Mouse (Mus musculus) kidney, postnatal 0 days (tissue): Measurements from ENCODE around the gene Cux2. TPM values are rescaled to one million over a fixed set of nuclear protein-coding genes. Genes with fewer than 3 reads are reported as not detected.
A peak's percentile ranks its signal among the peaks of the same experiment; 100 is the strongest.

Experiments
- ATAC-seq: fragments of 200-750 bp; cut with Nextera tagmentation; replicated peaks from 2 replicates; pipeline ENCODE4 v1.8.0; 2017; ENCODE audit warnings: low read depth, moderate number of reproducible peaks, moderate TSS enrichment, moderate library complexity; ENCODE audit not compliant: low FRiP score
- DNase-seq: peaks from one replicate; pipeline ENCODE4 v3.0.0-alpha.2; 2016; ENCODE audit warnings: low spot score
- H3K27ac ChIP-seq: fragments of 300-500 bp; sonication (generic); 2 replicates; pipeline ENCODE4 v1.5.1; 2014; ENCODE audit warnings: mild to moderate bottlenecking
- H3K27me3 ChIP-seq: fragments of 300-500 bp; sonication (generic); 2 replicates; pipeline ENCODE4 v1.6.1; 2014; ENCODE audit warnings: low read length, mixed read lengths; ENCODE audit not compliant: insufficient read depth
- H3K36me3 ChIP-seq: fragments of 300-500 bp; sonication (generic); 2 replicates; pipeline ENCODE4 v1.6.1; 2014; ENCODE audit warnings: low read length, mixed read lengths; ENCODE audit not compliant: insufficient read depth
- H3K4me1 ChIP-seq: fragments of 300-500 bp; sonication (generic); replicated peaks from 2 replicates; pipeline ENCODE4 v1.6.1; 2014; ENCODE audit warnings: antibody characterized with exemption, low read length, mixed read lengths; ENCODE audit not compliant: insufficient read depth
- H3K4me2 ChIP-seq: fragments of 300-500 bp; sonication (generic); 2 replicates; pipeline ENCODE4 v1.6.1; 2014; ENCODE audit warnings: mild to moderate bottlenecking, low read length, moderate library complexity, mixed read lengths
- H3K4me3 ChIP-seq: fragments of 300-500 bp; sonication (generic); replicated peaks from 2 replicates; pipeline ENCODE4 v1.5.1; 2014; ENCODE audit warnings: low read depth, low read length
- H3K9ac ChIP-seq: fragments of 300-500 bp; sonication (generic); 2 replicates; pipeline ENCODE4 v1.6.1; 2014; ENCODE audit warnings: low read depth, low read length
- H3K9me3 ChIP-seq: fragments of 300-500 bp; sonication (generic); replicated peaks from 2 replicates; pipeline ENCODE4 v1.6.1; 2016; ENCODE audit warnings: low read length, inconsistent platforms, mixed read lengths
- CTCF ChIP-seq: IDR thresholded peaks from 2 replicates; pipeline ENCODE4 v1.5.1; 2016; ENCODE audit warnings: antibody characterized with exemption, low read depth, mild to moderate bottlenecking, moderate library complexity
- WGBS: fragments of 180-500 bp; shearing (Covaris S2); extraction: QIAGEN DNeasy Blood & Tissue Kit; methylation state at CpG from one replicate; pipeline ENCODE4 v1.1.7; 2014; 5-methylcytosine and 5-hydroxymethylcytosine counted together
- polyA plus RNA-seq: library from polyadenylated mRNA; unstranded; fragments of >200 nt; fragmentation: Nextera tagmentation; extraction: Ambion mirVana; gene quantifications from 2 replicates; pipeline ENCODE4 v1.2.1, GENCODE M21; 2015

Gene Cux2
- polyA plus RNA-seq, 1 experiment from 2014 or later, result 5.9 TPM

DNA sequence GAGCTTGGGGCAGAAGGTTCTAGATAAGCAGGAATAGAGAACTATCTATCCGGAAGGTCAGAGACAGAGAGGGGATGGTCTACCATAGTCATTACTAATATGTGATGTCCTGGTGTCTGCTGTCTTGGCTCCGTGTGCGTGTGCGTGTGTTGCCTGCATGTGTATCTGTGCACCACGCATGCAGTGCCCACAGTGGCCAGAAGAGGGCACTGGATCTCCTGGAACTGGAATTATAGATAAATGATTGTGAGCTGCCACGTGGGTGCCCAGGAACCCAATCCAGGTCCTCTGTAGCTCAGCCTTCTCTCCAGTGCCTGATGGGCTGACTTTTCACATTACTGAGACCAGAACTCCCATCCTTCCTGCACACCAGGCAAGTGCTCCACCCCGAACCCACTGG lies 29.9 kb upstream of the Cux2 start:
- 0 out of 2 replicates have a peak, but pooled peaks cover 8% of the 10 kb centered on the region for H3K4me1 ChIP-seq
- no peak overlapping the region for H3K27ac ChIP-seq
- DNase-seq, result no peak

GRCm38 (mm10) chr5:122077244-122077643 lies 27.3 kb upstream of the Cux2 start:
- no peaks in the 10 kb centered on the region for H3K9me3 ChIP-seq
- no peaks in the 10 kb centered on the region for H3K27me3 ChIP-seq
- H3K4me1 ChIP-seq, result 0 out of 2 replicates have a peak, but pooled peaks cover 8% of the 10 kb centered on the region
- DNase-seq (peak; percentile 61), ATAC-seq (peak; percentile 53)
- no peak overlapping the region for H3K27ac ChIP-seq
- no peak overlapping the region for H3K9ac ChIP-seq
- no peak for TF ChIP-seq CTCF
- H3K36me3 ChIP-seq, result no peaks in the 10 kb centered on the region
- no peak overlapping the region for H3K4me3 ChIP-seq
- H3K4me2 ChIP-seq, result no peak overlapping the region
- 41% methylated on average over 4 of the region's 4 CpGs for WGBS

More for the DNA sequence above, 29.9 kb upstream of the Cux2 start:
- no peaks in the 10 kb centered on the region for H3K27me3 ChIP-seq
- H3K4me3 ChIP-seq, result no peak overlapping the region
- TF ChIP-seq CTCF, result peak; percentile 55
- WGBS, result 87% methylated on average over 7 of the region's 7 CpGs
- no peaks in the 10 kb centered on the region for H3K9me3 ChIP-seq
- ATAC-seq, result no peak
- no peaks in the 10 kb centered on the region for H3K36me3 ChIP-seq
- H3K9ac ChIP-seq, result no peak overlapping the region
- H3K4me2 ChIP-seq, result no peak overlapping the region

DNA sequence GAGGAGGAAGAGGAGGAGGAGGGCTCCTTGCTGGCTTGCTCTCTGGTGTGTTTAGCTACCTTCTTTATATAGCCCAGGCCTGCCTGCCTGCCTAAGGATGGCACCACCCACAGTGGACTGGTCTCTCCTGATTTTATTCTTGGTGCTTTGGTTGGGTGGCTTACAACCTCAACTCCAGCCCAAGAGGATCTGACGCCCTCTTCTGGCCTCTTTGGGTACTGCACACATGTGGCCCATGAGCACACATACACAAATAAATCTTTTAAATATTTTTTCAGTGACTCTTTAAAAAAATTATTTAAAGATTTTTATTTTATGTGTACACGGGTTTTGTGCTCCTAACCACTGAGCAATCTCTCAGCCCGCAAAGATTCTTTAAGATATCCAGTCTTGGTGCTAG lies 25.8 kb upstream of the Cux2 start:
- WGBS, result 58% methylated on average over 3 of the region's 3 CpGs
- no peaks in the 10 kb centered on the region for H3K36me3 ChIP-seq
- no peak overlapping the region for H3K4me3 ChIP-seq
- no peak overlapping the region for H3K27ac ChIP-seq
- H3K9ac ChIP-seq, result no peak overlapping the region
- no peak for ATAC-seq
- no peaks in the 10 kb centered on the region for H3K27me3 ChIP-seq
- no peaks in the 10 kb centered on the region for H3K9me3 ChIP-seq
- 0 out of 2 replicates have a peak, but pooled peaks cover 8% of the 10 kb centered on the region for H3K4me1 ChIP-seq
- peak; percentile 48 for TF ChIP-seq CTCF
- DNase-seq, result no peak
- no peak overlapping the region for H3K4me2 ChIP-seq

GRCm38 (mm10) chr5:122071997-122072396 lies 22.1 kb upstream of the Cux2 start:
- WGBS, result 77% methylated on average over 4 of the region's 4 CpGs
- ATAC-seq, result no peak
- DNase-seq, result no peak
- no peaks in the 10 kb centered on the region for H3K36me3 ChIP-seq
- TF ChIP-seq CTCF, result no peak
- H3K9ac ChIP-seq, result no peak overlapping the region
- no peak overlapping the region for H3K4me3 ChIP-seq
- H3K27me3 ChIP-seq, result no peaks in the 10 kb centered on the region
- H3K27ac ChIP-seq, result no peak overlapping the region
- H3K4me2 ChIP-seq, result no peak overlapping the region
- H3K4me1 ChIP-seq, result 0 out of 2 replicates have a peak, but pooled peaks cover 8% of the 10 kb centered on the region
- no peaks in the 10 kb centered on the region for H3K9me3 ChIP-seq

DNA sequence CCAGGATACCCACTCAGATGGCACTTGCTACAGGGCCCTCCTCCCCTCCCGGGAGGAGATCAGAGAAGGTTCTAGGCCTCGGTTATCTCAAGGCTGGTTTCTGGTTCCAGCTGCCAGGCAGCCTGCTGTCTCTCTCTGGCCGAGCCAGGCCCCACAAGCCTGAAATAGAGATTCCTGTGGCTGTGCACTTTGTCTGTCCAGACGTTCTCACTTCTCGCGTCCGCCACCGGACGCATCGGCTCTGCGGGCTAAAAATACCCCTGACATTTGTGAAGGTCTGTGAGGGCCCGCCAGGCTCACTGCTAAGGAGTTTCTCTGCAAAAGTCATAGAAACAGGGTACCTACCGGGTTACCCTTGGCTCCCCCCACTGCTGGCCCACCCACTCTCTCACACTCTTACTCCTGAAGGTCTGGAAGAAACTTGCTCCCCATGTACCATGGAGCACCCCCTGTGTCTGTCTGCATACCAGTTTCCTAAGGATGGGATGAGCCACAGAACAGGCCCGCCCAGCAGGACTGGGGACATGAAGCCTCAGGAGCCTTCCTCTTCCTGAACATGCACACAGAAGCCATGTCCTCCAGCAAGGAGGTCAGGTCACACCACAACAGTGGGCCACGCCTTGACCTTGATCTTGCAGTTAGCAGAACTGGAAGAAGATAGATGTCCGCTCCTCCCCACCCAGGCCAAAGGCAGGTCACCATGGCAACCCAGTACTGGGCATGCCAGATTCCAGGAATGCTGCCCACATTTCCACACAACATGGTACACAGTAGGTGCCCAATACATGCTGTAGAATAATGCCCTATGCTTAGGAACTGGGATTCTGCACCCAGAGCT lies 21.3 kb upstream of the Cux2 start:
- Histone ChIP-seq H3K27me3 (no peaks in the 10 kb centered on the region), H3K9ac (no peak overlapping the region), H3K4me2 (no peak overlapping the region), H3K27ac (peak overlapping the region; percentile 64; the same call in 1 of the 2 replicates), H3K36me3 (no peaks in the 10 kb centered on the region), H3K9me3 (no peaks in the 10 kb centered on the region), H3K4me3 (no peak overlapping the region), H3K4me1 (0 out of 2 replicates have a peak, but pooled peaks cover under 1% of the 10 kb centered on the region)
- 75% methylated on average over 16 of the region's 16 CpGs for WGBS
- TF ChIP-seq CTCF, result no peak
- DNase-seq (no peak), ATAC-seq (no peak)

DNA sequence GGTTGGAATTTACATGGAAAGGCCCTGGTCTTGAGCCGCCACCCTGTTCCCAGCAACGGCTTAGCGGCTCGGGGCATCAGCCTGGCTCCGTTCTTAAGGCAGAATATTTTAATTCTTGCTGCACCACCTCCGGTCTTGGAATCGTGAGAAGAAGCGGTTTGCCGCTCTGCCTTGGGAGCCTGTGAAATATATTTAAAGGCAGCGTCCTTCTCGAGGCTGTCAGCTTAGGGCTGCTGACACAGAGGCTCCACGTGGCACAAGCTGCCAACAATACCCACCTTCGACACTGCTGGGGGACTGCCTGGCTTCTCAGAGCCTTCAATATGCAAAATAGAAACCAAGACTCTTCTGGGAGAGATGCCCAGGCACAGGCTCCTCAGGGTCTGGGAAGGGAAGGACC lies 18.7 kb upstream of the Cux2 start:
- no peaks in the 10 kb centered on the region for H3K9me3 ChIP-seq
- H3K27me3 ChIP-seq, result no peaks in the 10 kb centered on the region
- no peak overlapping the region for H3K4me3 ChIP-seq
- H3K9ac ChIP-seq, result no peak overlapping the region
- TF ChIP-seq CTCF, result no peak
- WGBS, result 74% methylated on average over 13 of the region's 13 CpGs
- DNase-seq (no peak), ATAC-seq (no peak)
- H3K4me2 ChIP-seq, result no peak overlapping the region
- H3K4me1 ChIP-seq, result no peaks in the 10 kb centered on the region
- H3K27ac ChIP-seq, result no peak overlapping the region
- H3K36me3 ChIP-seq, result no peaks in the 10 kb centered on the region
